Mouse (Mus musculus) bone marrow, adult 2 months (tissue): ENCODE results near the gene Olfr102. TPM values are rescaled to one million over a fixed set of nuclear protein-coding genes. Genes with fewer than 3 reads are reported as not detected.

Experiments used
- H3K27ac ChIP-seq: fragments of 200-500 bp; 2 replicates; pipeline ENCODE4 v1.5.1; 2012; ENCODE audit warnings: low read depth, mild to moderate bottlenecking, control low read depth, inconsistent platforms, low read length; ENCODE audit not compliant: control insufficient read depth, poor library complexity, insufficient read depth
- H3K4me1 ChIP-seq: fragments of 200-500 bp; 2 replicates; pipeline ENCODE4 v1.6.1; 2011; ENCODE audit warnings: low read length; ENCODE audit not compliant: control insufficient read depth, insufficient read depth
- H3K4me3 ChIP-seq: fragments of 200-500 bp; replicated peaks from 2 replicates; pipeline ENCODE3; 2011; ENCODE audit warnings: mild to moderate bottlenecking, low read depth, low read length, control low read depth; ENCODE audit not compliant: control insufficient read depth
- CTCF ChIP-seq: fragments of 200-500 bp; IDR thresholded peaks from 2 replicates; pipeline ENCODE4 v1.5.1; 2011; ENCODE audit warnings: low read length, control low read depth; ENCODE audit not compliant: control insufficient read depth, insufficient read depth
- POLR2A ChIP-seq: fragments of 200-500 bp; IDR thresholded peaks from 2 replicates; pipeline ENCODE4 v1.6.1; 2011; ENCODE audit warnings: low read depth, mild to moderate bottlenecking, control low read depth, low read length, borderline replicate concordance; ENCODE audit not compliant: control insufficient read depth
- WGBS: fragments of 180-500 bp; shearing (Covaris S2); methylation state at CpG from one replicate; pipeline ENCODE4 v1.1.7; 2018; 5-methylcytosine and 5-hydroxymethylcytosine counted together
- polyA plus RNA-seq: library from polyadenylated mRNA; stranded (reverse); fragments of >200 nt; gene quantifications from 2 replicates; pipeline ENCODE4 v1.2.4, GENCODE M21; 2011; ENCODE audit warnings: low replicate concordance; ENCODE audit not compliant: missing spikeins, insufficient read depth, insufficient read length

Olfr102 gene
- polyA plus RNA-seq, 1 experiment = not detected

- H3K4me3 ChIP-seq = no peak overlapping the region
- no peak overlapping the region for H3K27ac ChIP-seq
- TF ChIP-seq CTCF (no peak), POLR2A (no peak)
- H3K4me1 ChIP-seq = no peaks in the 10 kb centered on the region
Measured at GRCm38 (mm10) chr17:37276573-37276972, 40.3 kb downstream of the Olfr102 start.

- Histone ChIP-seq H3K4me1 (no peaks in the 10 kb centered on the region), H3K4me3 (no peak overlapping the region), H3K27ac (no peak overlapping the region)
- TF ChIP-seq POLR2A (no peak), CTCF (no peak)
- WGBS = 69% methylated on average over 2 of the region's 2 CpGs
Measured at GRCm38 (mm10) chr17:37275626-37276248, 41.1 kb downstream of the Olfr102 start.

- Histone ChIP-seq H3K27ac (peak overlapping the region; percentile 79), H3K4me1 (no peaks in the 10 kb centered on the region), H3K4me3 (peak overlapping the region; percentile 91)
- 4% methylated on average over 8 of the region's 8 CpGs for WGBS
- TF ChIP-seq CTCF (no peak), POLR2A (no peak)
Measured at GRCm38 (mm10) chr17:37270702-37271092, 46.2 kb downstream of the Olfr102 start.

- WGBS = under 1% methylated on average over 26 of the region's 26 CpGs
- peak within 1 kb of the TSS; percentile 91 for H3K4me3 ChIP-seq
- no peak for TF ChIP-seq CTCF
- TF ChIP-seq POLR2A = no peak
- no peaks in the 10 kb centered on the region for H3K4me1 ChIP-seq
- peak within 1 kb of the TSS; percentile 79 for H3K27ac ChIP-seq
Measured at GRCm38 (mm10) chr17:37270058-37270701, 46.7 kb downstream of the Olfr102 start, which contains the start of gene H2-M3. H2-M3 (plus strand) TSS chr17:37270220.

- no peaks in the 10 kb centered on the region for H3K4me1 ChIP-seq
- WGBS = 79% methylated on average over 1 of the region's 1 CpGs
- no peak within 1 kb of the TSS for H3K4me3 ChIP-seq
- TF ChIP-seq CTCF (no peak), POLR2A (no peak)
- H3K27ac ChIP-seq = no peak within 1 kb of the TSS
Measured at GRCm38 (mm10) chr17:37263626-37264025, 53.2 kb downstream of the Olfr102 start, which contains the start of gene Olfr98. Olfr98 (minus strand) TSS chr17:37263749.

Other genes with a start within 250 kb of the Olfr102 start
- not detected in 2 replicates for gene Olfr90, start 228.6 kb downstream of the Olfr102 start, polyA plus RNA-seq
- not detected in 2 replicates for gene Olfr91, start 218.8 kb downstream of the Olfr102 start, polyA plus RNA-seq
- gene Olfr92, start 197.0 kb downstream of the Olfr102 start, polyA plus RNA-seq = not detected in 2 replicates
- gene Olfr93, start 155.6 kb downstream of the Olfr102 start, polyA plus RNA-seq = not detected in 2 replicates
- 6.7 and 19.8 TPM in 2 replicates for gene Ubd, start 123.2 kb downstream of the Olfr102 start, polyA plus RNA-seq
- gene Olfr94, start 116.1 kb downstream of the Olfr102 start, polyA plus RNA-seq = not detected in 2 replicates
- gene Olfr95, start 103.9 kb downstream of the Olfr102 start, polyA plus RNA-seq = 0.40 TPM in 1 of 2 replicates, not detected in the other
- gene Olfr96, start 96.9 kb downstream of the Olfr102 start, polyA plus RNA-seq = not detected in 2 replicates
- gene Olfr97, start 79.7 kb downstream of the Olfr102 start, polyA plus RNA-seq = not detected in 2 replicates
- not detected in 2 replicates for gene Olfr98, start 53.3 kb downstream of the Olfr102 start, polyA plus RNA-seq
- 3.7 and 8.7 TPM in 2 replicates for gene H2-M3, start 46.8 kb downstream of the Olfr102 start, polyA plus RNA-seq
- gene Olfr99, start 33.6 kb downstream of the Olfr102 start, polyA plus RNA-seq = not detected in 2 replicates
- gene Olfr101, start 12.7 kb downstream of the Olfr102 start, polyA plus RNA-seq = not detected in 2 replicates
- not detected in 2 replicates for gene Olfr103, start 22.6 kb upstream of the Olfr102 start, polyA plus RNA-seq
- not detected in 2 replicates for gene Olfr104-ps, start 42.5 kb upstream of the Olfr102 start, polyA plus RNA-seq
- gene Olfr105-ps, start 62.0 kb upstream of the Olfr102 start, polyA plus RNA-seq = not detected in 2 replicates
- gene Olfr106-ps, start 73.3 kb upstream of the Olfr102 start, polyA plus RNA-seq = not detected in 2 replicates
- gene Olfr107, start 82.2 kb upstream of the Olfr102 start, polyA plus RNA-seq = not detected in 2 replicates
- gene Olfr108, start 128.4 kb upstream of the Olfr102 start, polyA plus RNA-seq = not detected in 2 replicates
- not detected in 2 replicates for gene Olfr109, start 141.9 kb upstream of the Olfr102 start, polyA plus RNA-seq
- not detected in 2 replicates for gene H2-M2, start 166.5 kb upstream of the Olfr102 start, polyA plus RNA-seq
- 0.59 and 1.5 TPM in 2 replicates for gene Olfr110, start 175.4 kb upstream of the Olfr102 start, polyA plus RNA-seq
- gene Olfr111, start 191.0 kb upstream of the Olfr102 start, polyA plus RNA-seq = not detected in 2 replicates